Mouse (Mus musculus): ENCODE results near the gene Rin1. TPM values are rescaled to one million over a fixed set of nuclear protein-coding genes. Genes with fewer than 3 reads are reported as not detected.

The Rin1 gene
- polyA plus RNA-seq, 1 experiment from 2014 or later: 1.6 TPM

- H3K27me3 ChIP-seq (ENCODE audit: control insufficient read depth, insufficient read depth, low read length): peaks cover 37% of the 10 kb centered on the region
- 0 out of 2 replicates have a peak overlapping the region, but pooled peaks have one; percentile 9 for H3K9ac ChIP-seq (replicated peaks; ENCODE audit: low read length)
- ATAC-seq (ENCODE audit: low FRiP score, low TSS enrichment) (no peak), DNase-seq (no peak)
- peaks cover 30% of the 10 kb centered on the region for H3K36me3 ChIP-seq (ENCODE audit: control insufficient read depth, insufficient read depth, low read length)
- no peaks in the 10 kb centered on the region for H3K9me3 ChIP-seq (ENCODE audit: control insufficient read depth, low read length)
- no peak overlapping the region for H3K27ac ChIP-seq (replicated peaks; ENCODE audit: low read depth, low read length)
- 30% methylated on average over 3 of the region's 3 CpGs for WGBS
- no peak overlapping the region for H3K4me3 ChIP-seq (replicated peaks; ENCODE audit: low read depth, low read length)
- no peak overlapping the region for H3K4me2 ChIP-seq (ENCODE audit: low read length)
- 0 out of 2 replicates have a peak, but pooled peaks cover 4% of the 10 kb centered on the region for H3K4me1 ChIP-seq (ENCODE audit: control insufficient read depth, insufficient read depth, low read length)
Measured at GRCm38 (mm10) chr19:5051515-5051914, 1.2 kb downstream of the Rin1 start.

GRCm38 (mm10) chr19:5052166-5052822 lies 2.0 kb downstream of the Rin1 start:
- DNase-seq (no peak), ATAC-seq (ENCODE audit: low FRiP score, low TSS enrichment) (no peak)
- Histone ChIP-seq H3K4me1 (ENCODE audit: control insufficient read depth, insufficient read depth, low read length) (0 out of 2 replicates have a peak, but pooled peaks cover 4% of the 10 kb centered on the region), H3K36me3 (ENCODE audit: control insufficient read depth, insufficient read depth, low read length) (peaks cover 22% of the 10 kb centered on the region), H3K9me3 (ENCODE audit: control insufficient read depth, low read length) (no peaks in the 10 kb centered on the region), H3K9ac (replicated peaks; ENCODE audit: low read length) (no peak overlapping the region), H3K27ac (replicated peaks; ENCODE audit: low read depth, low read length) (no peak overlapping the region), H3K4me3 (replicated peaks; ENCODE audit: low read depth, low read length) (no peak overlapping the region), H3K27me3 (ENCODE audit: control insufficient read depth, insufficient read depth, low read length) (peaks cover 37% of the 10 kb centered on the region), H3K4me2 (ENCODE audit: low read length) (no peak overlapping the region)
- WGBS: 27% methylated on average over 25 of the region's 25 CpGs

GRCm38 (mm10) chr19:5052853-5053252 lies 2.6 kb downstream of the Rin1 start:
- Histone ChIP-seq H3K27me3 (ENCODE audit: control insufficient read depth, insufficient read depth, low read length) (peaks cover 37% of the 10 kb centered on the region), H3K27ac (replicated peaks; ENCODE audit: low read depth, low read length) (no peak overlapping the region), H3K9ac (replicated peaks; ENCODE audit: low read length) (no peak overlapping the region), H3K4me3 (replicated peaks; ENCODE audit: low read depth, low read length) (no peak overlapping the region), H3K36me3 (ENCODE audit: control insufficient read depth, insufficient read depth, low read length) (peaks cover 18% of the 10 kb centered on the region), H3K4me1 (ENCODE audit: control insufficient read depth, insufficient read depth, low read length) (0 out of 2 replicates have a peak, but pooled peaks cover 4% of the 10 kb centered on the region), H3K4me2 (ENCODE audit: low read length) (no peak overlapping the region), H3K9me3 (ENCODE audit: control insufficient read depth, low read length) (no peaks in the 10 kb centered on the region)
- 59% methylated on average over 17 of the region's 17 CpGs for WGBS
- DNase-seq: no peak
- ATAC-seq (ENCODE audit: low FRiP score, low TSS enrichment): no peak

GRCm38 (mm10) chr19:5053909-5054308 lies 3.6 kb downstream of the Rin1 start:
- 0 out of 2 replicates have a peak, but pooled peaks cover 6% of the 10 kb centered on the region for H3K4me1 ChIP-seq (ENCODE audit: control insufficient read depth, insufficient read depth, low read length)
- H3K9ac ChIP-seq (replicated peaks; ENCODE audit: low read length): no peak overlapping the region
- no peak overlapping the region for H3K27ac ChIP-seq (replicated peaks; ENCODE audit: low read depth, low read length)
- DNase-seq (peak; percentile 56), ATAC-seq (ENCODE audit: low FRiP score, low TSS enrichment) (no peak)
- H3K36me3 ChIP-seq (ENCODE audit: control insufficient read depth, insufficient read depth, low read length): peaks cover 8% of the 10 kb centered on the region
- WGBS: 25% methylated on average over 9 of the region's 9 CpGs
- H3K9me3 ChIP-seq (ENCODE audit: control insufficient read depth, low read length): no peaks in the 10 kb centered on the region
- H3K4me3 ChIP-seq (replicated peaks; ENCODE audit: low read depth, low read length): no peak overlapping the region
- H3K4me2 ChIP-seq (ENCODE audit: low read length): no peak overlapping the region
- peaks cover 37% of the 10 kb centered on the region for H3K27me3 ChIP-seq (ENCODE audit: control insufficient read depth, insufficient read depth, low read length)

GRCm38 (mm10) chr19:5056251-5056650 lies 6.0 kb downstream of the Rin1 start:
- ATAC-seq (ENCODE audit: low FRiP score, low TSS enrichment): no peak; the same call in 1 of the 2 replicates
- WGBS: 7% methylated on average over 6 of the region's 6 CpGs

GRCm38 (mm10) chr19:5057876-5058775 lies 7.8 kb downstream of the Rin1 start:
- Histone ChIP-seq H3K9ac (replicated peaks; ENCODE audit: low read length) (no peak overlapping the region), H3K4me3 (replicated peaks; ENCODE audit: low read depth, low read length) (no peak overlapping the region), H3K27ac (replicated peaks; ENCODE audit: low read depth, low read length) (no peak overlapping the region), H3K9me3 (ENCODE audit: control insufficient read depth, low read length) (no peaks in the 10 kb centered on the region), H3K4me2 (ENCODE audit: low read length) (no peak overlapping the region), H3K27me3 (ENCODE audit: control insufficient read depth, insufficient read depth, low read length) (peaks cover 2% of the 10 kb centered on the region; the same call in 1 of the 2 replicates), H3K36me3 (ENCODE audit: control insufficient read depth, insufficient read depth, low read length) (no peaks in the 10 kb centered on the region), H3K4me1 (ENCODE audit: control insufficient read depth, insufficient read depth, low read length) (0 out of 2 replicates have a peak, but pooled peaks cover 8% of the 10 kb centered on the region)
- 27% methylated on average over 16 of the region's 16 CpGs for WGBS
- ATAC-seq (ENCODE audit: low FRiP score, low TSS enrichment) (no peak), DNase-seq (no peak)

More at GRCm38 (mm10) chr19:5056251-5056650, 6.0 kb downstream of the Rin1 start:
- Histone ChIP-seq H3K4me1 (ENCODE audit: control insufficient read depth, insufficient read depth, low read length) (0 out of 2 replicates have a peak, but pooled peaks cover 8% of the 10 kb centered on the region), H3K36me3 (ENCODE audit: control insufficient read depth, insufficient read depth, low read length) (no peaks in the 10 kb centered on the region), H3K4me3 (replicated peaks; ENCODE audit: low read depth, low read length) (no peak overlapping the region), H3K4me2 (ENCODE audit: low read length) (no peak overlapping the region), H3K9me3 (ENCODE audit: control insufficient read depth, low read length) (no peaks in the 10 kb centered on the region), H3K27me3 (ENCODE audit: control insufficient read depth, insufficient read depth, low read length) (peaks cover 21% of the 10 kb centered on the region), H3K27ac (replicated peaks; ENCODE audit: low read depth, low read length) (no peak overlapping the region), H3K9ac (replicated peaks; ENCODE audit: low read length) (no peak overlapping the region)
- DNase-seq: peak; percentile 83

GRCm38 (mm10) chr19:5058801-5059771 lies 8.8 kb downstream of the Rin1 start:
- Histone ChIP-seq H3K36me3 (ENCODE audit: control insufficient read depth, insufficient read depth, low read length) (no peaks in the 10 kb centered on the region), H3K4me3 (replicated peaks; ENCODE audit: low read depth, low read length) (no peak overlapping the region), H3K27me3 (ENCODE audit: control insufficient read depth, insufficient read depth, low read length) (no peaks in the 10 kb centered on the region), H3K4me1 (ENCODE audit: control insufficient read depth, insufficient read depth, low read length) (0 out of 2 replicates have a peak, but pooled peaks cover 8% of the 10 kb centered on the region), H3K27ac (replicated peaks; ENCODE audit: low read depth, low read length) (no peak overlapping the region), H3K9me3 (ENCODE audit: control insufficient read depth, low read length) (no peaks in the 10 kb centered on the region), H3K4me2 (ENCODE audit: low read length) (no peak overlapping the region), H3K9ac (replicated peaks; ENCODE audit: low read length) (0 out of 2 replicates have a peak overlapping the region, but pooled peaks have one; percentile 16)
- DNase-seq: no peak
- ATAC-seq (ENCODE audit: low FRiP score, low TSS enrichment): no peak
- WGBS: 12% methylated on average over 10 of the region's 10 CpGs
